Mouse (Mus musculus): Measurements from ENCODE around the gene Pbx1. TPM values are rescaled to one million over a fixed set of nuclear protein-coding genes. Genes with fewer than 3 reads are reported as not detected.

Gene Pbx1
- polyA plus RNA-seq, 1 experiment from 2014 or later: 114 TPM

- Histone ChIP-seq H3K4me1 (ENCODE audit: control insufficient read depth, insufficient read depth, low read length) (peaks cover 60% of the 10 kb centered on the region), H3K27ac (replicated peaks; ENCODE audit: low read depth, low read length) (peak overlapping the region; percentile 61), H3K4me2 (ENCODE audit: low read length) (no peak overlapping the region), H3K9ac (replicated peaks; ENCODE audit: low read length) (no peak overlapping the region; the same call in 1 of the 2 replicates), H3K9me3 (ENCODE audit: control insufficient read depth, low read length) (no peaks in the 10 kb centered on the region), H3K36me3 (ENCODE audit: control insufficient read depth, insufficient read depth, low read length) (no peaks in the 10 kb centered on the region; the same call in 1 of the 2 replicates), H3K4me3 (replicated peaks; ENCODE audit: low read depth, low read length) (no peak overlapping the region), H3K27me3 (ENCODE audit: control insufficient read depth, insufficient read depth, low read length) (no peaks in the 10 kb centered on the region)
- ATAC-seq (ENCODE audit: low FRiP score, low TSS enrichment): no peak
- 35% methylated on average over 6 of the region's 6 CpGs for WGBS
- DNase-seq: no peak
Observed at GRCm38 (mm10) chr1:168384594-168384955, 47.5 kb downstream of the Pbx1 start.

GRCm38 (mm10) chr1:168383832-168384593 is 48.1 kb downstream of the Pbx1 start:
- DNase-seq: peak; percentile 59
- 22% methylated on average over 5 of the region's 5 CpGs for WGBS
- ATAC-seq (ENCODE audit: low FRiP score, low TSS enrichment): 0 out of 2 replicates have a peak, but pooled peaks have one; percentile 22
- H3K4me2 ChIP-seq (ENCODE audit: low read length): no peak overlapping the region
- H3K4me3 ChIP-seq (replicated peaks; ENCODE audit: low read depth, low read length): no peak overlapping the region
- no peaks in the 10 kb centered on the region for H3K27me3 ChIP-seq (ENCODE audit: control insufficient read depth, insufficient read depth, low read length)
- peak overlapping the region; percentile 61 for H3K27ac ChIP-seq (replicated peaks; ENCODE audit: low read depth, low read length)
- H3K9me3 ChIP-seq (ENCODE audit: control insufficient read depth, low read length): no peaks in the 10 kb centered on the region
- no peak overlapping the region for H3K9ac ChIP-seq (replicated peaks; ENCODE audit: low read length)
- no peaks in the 10 kb centered on the region; the same call in 1 of the 2 replicates for H3K36me3 ChIP-seq (ENCODE audit: control insufficient read depth, insufficient read depth, low read length)
- H3K4me1 ChIP-seq (ENCODE audit: control insufficient read depth, insufficient read depth, low read length): peaks cover 62% of the 10 kb centered on the region

- no peak for ATAC-seq (ENCODE audit: low FRiP score, low TSS enrichment)
Observed at GRCm38 (mm10) chr1:168382823-168383157, 49.3 kb downstream of the Pbx1 start.

GRCm38 (mm10) chr1:168382106-168382822 is 49.8 kb downstream of the Pbx1 start:
- H3K9ac ChIP-seq (replicated peaks; ENCODE audit: low read length): no peak overlapping the region
- 33% methylated on average over 9 of the region's 9 CpGs for WGBS

More at GRCm38 (mm10) chr1:168382823-168383157, 49.3 kb downstream of the Pbx1 start:
- H3K9ac ChIP-seq (replicated peaks; ENCODE audit: low read length): no peak overlapping the region
- WGBS: 5% methylated on average over 4 of the region's 4 CpGs
- DNase-seq: no peak
- H3K4me1 ChIP-seq (ENCODE audit: control insufficient read depth, insufficient read depth, low read length): peaks cover 65% of the 10 kb centered on the region
- H3K9me3 ChIP-seq (ENCODE audit: control insufficient read depth, low read length): no peaks in the 10 kb centered on the region
- H3K36me3 ChIP-seq (ENCODE audit: control insufficient read depth, insufficient read depth, low read length): no peaks in the 10 kb centered on the region; the same call in 1 of the 2 replicates
- no peaks in the 10 kb centered on the region for H3K27me3 ChIP-seq (ENCODE audit: control insufficient read depth, insufficient read depth, low read length)
- H3K4me3 ChIP-seq (replicated peaks; ENCODE audit: low read depth, low read length): no peak overlapping the region
- H3K27ac ChIP-seq (replicated peaks; ENCODE audit: low read depth, low read length): no peak overlapping the region
- H3K4me2 ChIP-seq (ENCODE audit: low read length): no peak overlapping the region

GRCm38 (mm10) chr1:168381451-168381850 is 50.6 kb downstream of the Pbx1 start:
- no peak for ATAC-seq (ENCODE audit: low FRiP score, low TSS enrichment)

More at GRCm38 (mm10) chr1:168382106-168382822, 49.8 kb downstream of the Pbx1 start:
- H3K27ac ChIP-seq (replicated peaks; ENCODE audit: low read depth, low read length): no peak overlapping the region
- no peak overlapping the region for H3K4me3 ChIP-seq (replicated peaks; ENCODE audit: low read depth, low read length)
- no peak for DNase-seq
- ATAC-seq (ENCODE audit: low FRiP score, low TSS enrichment): no peak; the same call in 1 of the 2 replicates
- no peaks in the 10 kb centered on the region for H3K9me3 ChIP-seq (ENCODE audit: control insufficient read depth, low read length)
- H3K4me1 ChIP-seq (ENCODE audit: control insufficient read depth, insufficient read depth, low read length): peaks cover 65% of the 10 kb centered on the region
- H3K36me3 ChIP-seq (ENCODE audit: control insufficient read depth, insufficient read depth, low read length): no peaks in the 10 kb centered on the region; the same call in 1 of the 2 replicates
- H3K4me2 ChIP-seq (ENCODE audit: low read length): no peak overlapping the region
- no peaks in the 10 kb centered on the region for H3K27me3 ChIP-seq (ENCODE audit: control insufficient read depth, insufficient read depth, low read length)

GRCm38 (mm10) chr1:168380241-168380770 is 51.8 kb downstream of the Pbx1 start:
- Histone ChIP-seq H3K9ac (replicated peaks; ENCODE audit: low read length) (no peak overlapping the region), H3K27me3 (ENCODE audit: control insufficient read depth, insufficient read depth, low read length) (no peaks in the 10 kb centered on the region), H3K27ac (replicated peaks; ENCODE audit: low read depth, low read length) (no peak overlapping the region; the same call in 1 of the 2 replicates), H3K4me1 (ENCODE audit: control insufficient read depth, insufficient read depth, low read length) (peaks cover 51% of the 10 kb centered on the region), H3K4me2 (ENCODE audit: low read length) (no peak overlapping the region), H3K4me3 (replicated peaks; ENCODE audit: low read depth, low read length) (no peak overlapping the region), H3K9me3 (ENCODE audit: control insufficient read depth, low read length) (no peaks in the 10 kb centered on the region), H3K36me3 (ENCODE audit: control insufficient read depth, insufficient read depth, low read length) (no peaks in the 10 kb centered on the region; the same call in 1 of the 2 replicates)
- ATAC-seq (ENCODE audit: low FRiP score, low TSS enrichment) (no peak), DNase-seq (no peak)
- 69% methylated on average over 9 of the region's 9 CpGs for WGBS

More at GRCm38 (mm10) chr1:168381451-168381850, 50.6 kb downstream of the Pbx1 start:
- H3K9ac ChIP-seq (replicated peaks; ENCODE audit: low read length): no peak overlapping the region
- peaks cover 60% of the 10 kb centered on the region for H3K4me1 ChIP-seq (ENCODE audit: control insufficient read depth, insufficient read depth, low read length)
- WGBS: 66% methylated on average over 4 of the region's 4 CpGs
- no peak overlapping the region for H3K4me3 ChIP-seq (replicated peaks; ENCODE audit: low read depth, low read length)
- H3K9me3 ChIP-seq (ENCODE audit: control insufficient read depth, low read length): no peaks in the 10 kb centered on the region
- H3K27me3 ChIP-seq (ENCODE audit: control insufficient read depth, insufficient read depth, low read length): no peaks in the 10 kb centered on the region
- no peak overlapping the region for H3K27ac ChIP-seq (replicated peaks; ENCODE audit: low read depth, low read length)
- H3K36me3 ChIP-seq (ENCODE audit: control insufficient read depth, insufficient read depth, low read length): no peaks in the 10 kb centered on the region; the same call in 1 of the 2 replicates
- H3K4me2 ChIP-seq (ENCODE audit: low read length): no peak overlapping the region
- DNase-seq: no peak

GRCm38 (mm10) chr1:168377650-168378049 is 54.4 kb downstream of the Pbx1 start:
- Histone ChIP-seq H3K4me1 (ENCODE audit: control insufficient read depth, insufficient read depth, low read length) (peaks cover 29% of the 10 kb centered on the region), H3K9me3 (ENCODE audit: control insufficient read depth, low read length) (no peaks in the 10 kb centered on the region), H3K36me3 (ENCODE audit: control insufficient read depth, insufficient read depth, low read length) (no peaks in the 10 kb centered on the region; the same call in 1 of the 2 replicates), H3K4me3 (replicated peaks; ENCODE audit: low read depth, low read length) (no peak overlapping the region), H3K27ac (replicated peaks; ENCODE audit: low read depth, low read length) (no peak overlapping the region), H3K27me3 (ENCODE audit: control insufficient read depth, insufficient read depth, low read length) (no peaks in the 10 kb centered on the region), H3K9ac (replicated peaks; ENCODE audit: low read length) (no peak overlapping the region), H3K4me2 (ENCODE audit: low read length) (no peak overlapping the region)
- DNase-seq (no peak), ATAC-seq (ENCODE audit: low FRiP score, low TSS enrichment) (no peak)
- 48% methylated on average over 6 of the region's 6 CpGs for WGBS

GRCm38 (mm10) chr1:168376330-168376729 is 55.7 kb downstream of the Pbx1 start:
- Histone ChIP-seq H3K9ac (replicated peaks; ENCODE audit: low read length) (no peak overlapping the region), H3K27ac (replicated peaks; ENCODE audit: low read depth, low read length) (no peak overlapping the region), H3K4me3 (replicated peaks; ENCODE audit: low read depth, low read length) (no peak overlapping the region), H3K36me3 (ENCODE audit: control insufficient read depth, insufficient read depth, low read length) (peaks cover 1% of the 10 kb centered on the region; the same call in 1 of the 2 replicates), H3K9me3 (ENCODE audit: control insufficient read depth, low read length) (no peaks in the 10 kb centered on the region), H3K27me3 (ENCODE audit: control insufficient read depth, insufficient read depth, low read length) (no peaks in the 10 kb centered on the region), H3K4me2 (ENCODE audit: low read length) (no peak overlapping the region), H3K4me1 (ENCODE audit: control insufficient read depth, insufficient read depth, low read length) (peaks cover 21% of the 10 kb centered on the region)
- no peak for DNase-seq
- WGBS: 70% methylated on average over 3 of the region's 3 CpGs
- ATAC-seq (ENCODE audit: low FRiP score, low TSS enrichment): no peak

Data from midbrain, embryonic 14.5 days (tissue).